Mouse (Mus musculus): ENCODE data around the gene Mfsd6l.

- TF ChIP-seq POLR2A (IDR thresholded peaks at IDR 0.05; ENCODE audit: low read depth, low read length), result no peak
- TF ChIP-seq CTCF (conservative IDR thresholded peaks at IDR 0.05; ENCODE audit: insufficient read depth, insufficient read length, low read depth, low read length), result peak; percentile 93
Measured at GRCm38 (mm10) chr11:68589055-68589809, 33.2 kb downstream of the Mfsd6l start.
